Mouse (Mus musculus) stomach, postnatal 0 days (tissue): ENCODE data around the gene Fubp3.

Experiments
- CTCF ChIP-seq: IDR thresholded peaks from 2 replicates; pipeline ENCODE4 v1.5.1; 2016; ENCODE audit warnings: antibody characterized with exemption, low read depth, mild to moderate bottlenecking, moderate library complexity
- EP300 ChIP-seq: optimal IDR thresholded peaks from 2 replicates; pipeline ENCODE3; 2016; ENCODE audit warnings: antibody characterized with exemption

DNA sequence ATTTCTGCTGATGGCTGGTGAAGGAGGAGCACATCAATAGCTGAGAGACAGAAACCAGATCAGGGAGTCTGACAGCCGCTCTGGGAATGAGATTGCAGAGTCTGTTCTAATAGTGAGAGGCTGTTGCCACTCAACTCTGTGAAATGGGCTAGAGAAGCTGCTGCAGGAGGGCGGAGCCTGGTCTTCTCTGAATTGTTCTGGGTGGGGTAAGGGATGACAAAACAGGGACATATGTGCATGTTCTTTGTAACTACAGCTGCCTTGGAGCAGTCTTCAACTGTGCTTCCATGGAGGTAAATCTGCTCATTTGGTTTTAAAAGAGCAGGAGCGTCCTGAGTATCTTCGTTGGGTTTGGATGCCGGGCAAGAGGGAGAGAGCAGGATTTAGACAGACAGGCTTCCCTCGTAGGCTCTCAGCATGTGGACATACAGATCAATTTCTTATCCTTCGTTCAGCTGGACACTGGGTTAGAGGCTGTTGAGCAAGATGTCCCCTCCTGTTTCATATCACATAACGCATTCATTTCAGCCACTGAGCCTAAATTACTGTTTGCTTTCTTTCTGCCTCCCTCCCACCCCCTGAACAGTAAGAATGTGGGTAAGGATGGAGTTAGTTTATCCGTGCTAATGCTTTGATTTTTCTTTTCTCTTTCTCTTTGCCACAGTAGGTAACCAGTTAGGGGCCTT is 19.5 kb downstream of the Fubp3 start:
- no peak for TF ChIP-seq CTCF
- no peak for TF ChIP-seq EP300
